Mouse (Mus musculus) kidney, postnatal 36 days (tissue): ENCODE measurements around the gene Fam171a2.

Experiments
- DNase-seq, 2 experiments: peaks; one replicate each; pipeline ENCODE4 v3.0.0; 2021 to 2022; ENCODE audit warnings: mixed read lengths in 2 of 2

Gene Fam171a2

GRCm38 (mm10) chr11:102408888-102409794 is 38.3 kb downstream of the Fam171a2 start:
- peak in 1 of 2 experiments; percentile 54 for DNase-seq

GRCm38 (mm10) chr11:102408344-102408876 is 39.1 kb downstream of the Fam171a2 start:
- peak; percentile 98 to 99 for DNase-seq

GRCm38 (mm10) chr11:102407834-102408215 is 39.7 kb downstream of the Fam171a2 start, which contains the start of gene Slc25a39:
TSS of gene Slc25a39 (minus strand) at chr11:102407946.
- no peak for DNase-seq

GRCm38 (mm10) chr11:102406900-102407833 is 40.3 kb downstream of the Fam171a2 start:
- peak; percentile 92 to 98 for DNase-seq

GRCm38 (mm10) chr11:102406401-102406800 is 41.1 kb downstream of the Fam171a2 start:
- DNase-seq, result peak; percentile 34 to 54

GRCm38 (mm10) chr11:102405544-102406285 is 41.8 kb downstream of the Fam171a2 start:
- no peak for DNase-seq

- peak; percentile 56 to 63 for DNase-seq
Measured at GRCm38 (mm10) chr11:102404161-102405010, 43.1 kb downstream of the Fam171a2 start.

GRCm38 (mm10) chr11:102403657-102404056 is 43.8 kb downstream of the Fam171a2 start:
- DNase-seq, result no peak

GRCm38 (mm10) chr11:102401898-102402500 is 45.5 kb downstream of the Fam171a2 start:
- no peak for DNase-seq

- DNase-seq, result no peak
Measured at GRCm38 (mm10) chr11:102400513-102401084, 46.9 kb downstream of the Fam171a2 start.

GRCm38 (mm10) chr11:102399610-102400072 is 47.8 kb downstream of the Fam171a2 start:
- peak in 1 of 2 experiments; percentile 35 for DNase-seq

- no peak for DNase-seq
Measured at GRCm38 (mm10) chr11:102399107-102399506, 48.4 kb downstream of the Fam171a2 start.

GRCm38 (mm10) chr11:102398007-102398825 is 49.3 kb downstream of the Fam171a2 start:
- peak; percentile 57 to 68 for DNase-seq

GRCm38 (mm10) chr11:102396671-102397141 is 50.8 kb downstream of the Fam171a2 start:
- DNase-seq, result no peak

GRCm38 (mm10) chr11:102396263-102396662 is 51.2 kb downstream of the Fam171a2 start:
- DNase-seq, result no peak

GRCm38 (mm10) chr11:102395250-102395649 is 52.2 kb downstream of the Fam171a2 start:
- DNase-seq, result no peak

GRCm38 (mm10) chr11:102394421-102395124 is 52.9 kb downstream of the Fam171a2 start:
- DNase-seq, result no peak

- no peak for DNase-seq
Measured at GRCm38 (mm10) chr11:102393719-102394420, 53.6 kb downstream of the Fam171a2 start.
